Comparison of ENCODE assay signal across 22 mouse cellular contexts in genomic region chr14:16781942-16782541, GRCm38 (mm10). TPM values are rescaled to one million over a fixed set of nuclear protein-coding genes. Genes with fewer than 3 reads are reported as not detected.
DNase-seq lines count a peak whose midpoint lies in the region; ATAC-seq and TF ChIP-seq lines count a peak whose summit lies in the region.
"Had no signal": no experiment of that assay in that cellular context is flagged by ENCODE, and none has a peak within 500 bp of the region (broad histone marks: within the 10 kb centered on the region; RNA-seq: fewer than 3 reads in every experiment).

No protein-coding gene starts in this region.

- 53% methylated on average over 5 of the region's 5 CpGs for WGBS in intestine, embryonic 15.5 days
- 70% methylated on average over 5 of the region's 5 CpGs for WGBS in intestine, postnatal 0 days
- 36% methylated on average over 5 of the region's 5 CpGs for WGBS in lung, embryonic 15.5 days
- 49% methylated on average over 5 of the region's 5 CpGs for WGBS in stomach, embryonic 16.5 days

- 0 out of 2 replicates have a peak, but pooled peaks cover 5% of the 10 kb centered on the region for H3K27me3 ChIP-seq in intestine, embryonic 15.5 days (replicated peaks)
- no peaks in the 10 kb centered on the region for H3K27me3 ChIP-seq in intestine, postnatal 0 days (replicated peaks; ENCODE audit: control insufficient read depth, insufficient read depth, low read length)
- H3K27me3 ChIP-seq in lung, embryonic 15.5 days = no peaks in the 10 kb centered on the region
- H3K27me3 ChIP-seq in stomach, embryonic 16.5 days (ENCODE audit: control insufficient read depth, insufficient read depth, low read length) = no peaks in the 10 kb centered on the region
- H3K27me3 ChIP-seq: forebrain, embryonic 13.5 days; hindbrain, embryonic 12.5 days had no signal

- no peak overlapping the region for H3K9ac ChIP-seq in intestine, embryonic 15.5 days
- H3K9ac ChIP-seq in intestine, postnatal 0 days (ENCODE audit: low read depth, low read length) = no peak overlapping the region
- no peak overlapping the region for H3K9ac ChIP-seq in lung, embryonic 15.5 days
- no peak overlapping the region for H3K9ac ChIP-seq in stomach, embryonic 16.5 days (ENCODE audit: low read length)
- H3K9ac ChIP-seq: forebrain, embryonic 13.5 days; hindbrain, embryonic 12.5 days had no signal

- H3K27ac ChIP-seq in intestine, embryonic 15.5 days = no peak overlapping the region
- no peak overlapping the region for H3K27ac ChIP-seq in intestine, postnatal 0 days (ENCODE audit: low read depth, low read length)
- H3K27ac ChIP-seq in lung, embryonic 15.5 days = peak overlapping the region; percentile 29
- H3K27ac ChIP-seq in stomach, embryonic 16.5 days (ENCODE audit: low read length) = peak overlapping the region; percentile 9; the same call in 1 of the 2 replicates
- H3K27ac ChIP-seq: forebrain, embryonic 10.5 days; forebrain, embryonic 13.5 days; gastrocnemius, adult 2 months; hindbrain, embryonic 12.5 days had no signal

- H3K4me3 ChIP-seq in intestine, embryonic 15.5 days (replicated peaks) = no peak overlapping the region
- no peak overlapping the region for H3K4me3 ChIP-seq in intestine, postnatal 0 days (ENCODE audit: low read depth, low read length)
- no peak overlapping the region for H3K4me3 ChIP-seq in lung, embryonic 15.5 days
- no peak overlapping the region for H3K4me3 ChIP-seq in stomach, embryonic 16.5 days (replicated peaks; ENCODE audit: low read length)
- H3K4me3 ChIP-seq: forebrain, embryonic 10.5 days; forebrain, embryonic 13.5 days; gastrocnemius, adult 2 months; hindbrain, embryonic 12.5 days had no signal

- peak; percentile 59 for ATAC-seq in intestine, embryonic 15.5 days
- ATAC-seq in intestine, postnatal 0 days = no peak
- peak; percentile 64; the same call in 1 of the 2 replicates for ATAC-seq in lung, embryonic 15.5 days (ENCODE audit: borderline replicate concordance, extremely low read depth, low FRiP score, low TSS enrichment)
- ATAC-seq in stomach, embryonic 16.5 days (ENCODE audit: insufficient read depth, low FRiP score) = peak; percentile 86
- ATAC-seq: activated CD4-positive, CD25-positive, alpha-beta regulatory T cell, adult 4 months; forebrain, embryonic 13.5 days; forebrain, embryonic 16.5 days had no signal

- H3K36me3 ChIP-seq in intestine, embryonic 15.5 days = no peaks in the 10 kb centered on the region
- no peaks in the 10 kb centered on the region for H3K36me3 ChIP-seq in intestine, postnatal 0 days (ENCODE audit: control insufficient read depth, insufficient read depth)
- H3K36me3 ChIP-seq in lung, embryonic 15.5 days = no peaks in the 10 kb centered on the region
- H3K36me3 ChIP-seq in stomach, embryonic 16.5 days (ENCODE audit: control insufficient read depth, insufficient read depth, low read length) = no peaks in the 10 kb centered on the region
- H3K36me3 ChIP-seq: forebrain, embryonic 10.5 days; hindbrain, embryonic 12.5 days had no signal

- H3K9me3 ChIP-seq in intestine, embryonic 15.5 days = no peaks in the 10 kb centered on the region
- H3K9me3 ChIP-seq in intestine, postnatal 0 days (ENCODE audit: control insufficient read depth) = no peaks in the 10 kb centered on the region
- H3K9me3 ChIP-seq in lung, embryonic 15.5 days = no peaks in the 10 kb centered on the region
- no peaks in the 10 kb centered on the region for H3K9me3 ChIP-seq in stomach, embryonic 16.5 days (replicated peaks; ENCODE audit: control insufficient read depth, low read length)
- H3K9me3 ChIP-seq: forebrain, embryonic 10.5 days; forebrain, embryonic 13.5 days; hindbrain, embryonic 12.5 days had no signal

- no peak for DNase-seq in lung, postnatal 25 days (ENCODE audit: low spot score)
- peak; percentile 8 for DNase-seq in lung, postnatal 10 days
- DNase-seq in lung, postnatal 4 days = no peak
- DNase-seq in right cerebral cortex, postnatal 25 days = no peak
- DNase-seq: adrenal gland, adult 8-10 months; adrenal gland, postnatal 25 days; cerebellum, adult 11-12 months; cerebellum, adult 8-10 months; cerebellum, postnatal 14 days; gastrocnemius, adult 2 months; gastrocnemius, postnatal 14 days; heart, adult 11 months had no signal

- TF ChIP-seq CTCF in intestine, postnatal 0 days (IDR thresholded peaks at IDR 0.05; ENCODE audit: low read depth) = no peak

- no peaks in the 10 kb centered on the region for H3K4me1 ChIP-seq in intestine, embryonic 15.5 days (replicated peaks)
- no peaks in the 10 kb centered on the region for H3K4me1 ChIP-seq in intestine, postnatal 0 days (replicated peaks; ENCODE audit: control insufficient read depth, insufficient read depth, low read length)
- H3K4me1 ChIP-seq in lung, embryonic 15.5 days = 0 out of 2 replicates have a peak, but pooled peaks cover 11% of the 10 kb centered on the region
- H3K4me1 ChIP-seq in stomach, embryonic 16.5 days (ENCODE audit: control insufficient read depth, insufficient read depth, low read length) = peaks cover 12% of the 10 kb centered on the region
- H3K4me1 ChIP-seq: forebrain, embryonic 10.5 days; forebrain, embryonic 13.5 days; hindbrain, embryonic 12.5 days had no signal

- H3K4me2 ChIP-seq in intestine, embryonic 15.5 days (replicated peaks) = no peak overlapping the region
- no peak overlapping the region for H3K4me2 ChIP-seq in intestine, postnatal 0 days (replicated peaks; ENCODE audit: low read depth)
- H3K4me2 ChIP-seq in lung, embryonic 15.5 days = no peak overlapping the region
- H3K4me2 ChIP-seq in stomach, embryonic 16.5 days (ENCODE audit: low read depth, low read length) = no peak overlapping the region
- H3K4me2 ChIP-seq: forebrain, embryonic 13.5 days; heart, embryonic 11.5 days; hindbrain, embryonic 12.5 days had no signal

RNA-seq across cellular contexts. Expression of gene Rarb, which starts 36.9 kb away (rescaled TPM):
- 9.0 and 10.2 TPM in 2 replicates for polyA plus RNA-seq in intestine, embryonic 15.5 days (2015; fragmentation: Nextera tagmentation; extraction: Ambion mirVana)
- polyA plus RNA-seq in intestine, postnatal 0 days (2015; fragmentation: Nextera tagmentation; extraction: Ambion mirVana) = 1.9 and 2.4 TPM in 2 replicates
- 12.0 and 14.5 TPM in 2 replicates for polyA plus RNA-seq in lung, embryonic 15.5 days (2015; fragmentation: Nextera tagmentation; extraction: Ambion mirVana)
- polyA plus RNA-seq in stomach, embryonic 16.5 days (2015; fragmentation: Nextera tagmentation; extraction: Ambion mirVana) = 15.2 and 17.9 TPM in 2 replicates
- polyA plus RNA-seq: activated CD4-positive, CD25-positive, alpha-beta regulatory T cell, adult 4 months had no signal

Comparison
In these comparisons a context has a peak if more than half of its experiments do, and no peak if none do; other contexts are left out.
1. H3K27ac ChIP-seq: peak in lung, embryonic 15.5 days (single experiment) and stomach, embryonic 16.5 days (single experiment); none in intestine, embryonic 15.5 days (single experiment) and intestine, postnatal 0 days (single experiment).